Mouse (Mus musculus): ENCODE measurements around the gene Trim27.

GRCm38 (mm10) chr13:21242408-21243125 lies 63.3 kb downstream of the Trim27 start:
- no peak for TF ChIP-seq CTCF (IDR thresholded peaks at IDR 0.05)
- TF ChIP-seq EP300 (IDR thresholded peaks at IDR 0.05), result no peak
